Mouse (Mus musculus): Measurements from ENCODE around the gene Zbtb40. TPM values are rescaled to one million over a fixed set of nuclear protein-coding genes. Genes with fewer than 3 reads are reported as not detected.

Gene Zbtb40
- polyA plus RNA-seq, 1 experiment from 2014 or later = 5.9 TPM

DNA sequence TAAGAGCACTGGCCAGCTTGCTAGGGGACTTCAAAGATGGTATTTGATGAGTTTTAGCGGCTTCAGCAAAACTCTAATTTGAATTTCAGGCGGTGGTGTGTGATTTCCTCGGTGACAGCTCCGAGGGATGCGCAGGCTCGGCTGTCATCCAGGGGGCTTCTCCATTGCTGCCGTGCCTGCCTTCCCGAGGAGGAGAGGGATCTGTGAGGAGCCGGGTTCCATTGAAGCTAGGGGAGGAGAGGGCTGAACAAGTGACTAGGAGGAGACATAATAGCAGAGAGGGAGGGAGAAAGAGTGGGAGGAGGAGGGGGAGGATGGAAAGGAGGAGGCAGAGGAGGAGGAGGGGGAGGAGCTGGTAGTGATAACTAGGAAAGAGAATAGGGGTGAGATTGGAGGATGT is 81.1 kb downstream of the Zbtb40 start:
- Histone ChIP-seq H3K4me1 (peaks cover 77% of the 10 kb centered on the region), H3K4me2 (replicated peaks) (peak overlapping the region; percentile 0; the same call in 1 of the 2 replicates), H3K9ac (replicated peaks) (no peak overlapping the region), H3K27ac (replicated peaks) (peak overlapping the region; percentile 73), H3K4me3 (no peak overlapping the region), H3K27me3 (peaks cover 95% of the 10 kb centered on the region), H3K36me3 (no peaks in the 10 kb centered on the region), H3K9me3 (no peaks in the 10 kb centered on the region)
- no peak for ATAC-seq (ENCODE audit: low FRiP score, low read depth)
- 16% methylated on average over 9 of the region's 9 CpGs for WGBS

DNA sequence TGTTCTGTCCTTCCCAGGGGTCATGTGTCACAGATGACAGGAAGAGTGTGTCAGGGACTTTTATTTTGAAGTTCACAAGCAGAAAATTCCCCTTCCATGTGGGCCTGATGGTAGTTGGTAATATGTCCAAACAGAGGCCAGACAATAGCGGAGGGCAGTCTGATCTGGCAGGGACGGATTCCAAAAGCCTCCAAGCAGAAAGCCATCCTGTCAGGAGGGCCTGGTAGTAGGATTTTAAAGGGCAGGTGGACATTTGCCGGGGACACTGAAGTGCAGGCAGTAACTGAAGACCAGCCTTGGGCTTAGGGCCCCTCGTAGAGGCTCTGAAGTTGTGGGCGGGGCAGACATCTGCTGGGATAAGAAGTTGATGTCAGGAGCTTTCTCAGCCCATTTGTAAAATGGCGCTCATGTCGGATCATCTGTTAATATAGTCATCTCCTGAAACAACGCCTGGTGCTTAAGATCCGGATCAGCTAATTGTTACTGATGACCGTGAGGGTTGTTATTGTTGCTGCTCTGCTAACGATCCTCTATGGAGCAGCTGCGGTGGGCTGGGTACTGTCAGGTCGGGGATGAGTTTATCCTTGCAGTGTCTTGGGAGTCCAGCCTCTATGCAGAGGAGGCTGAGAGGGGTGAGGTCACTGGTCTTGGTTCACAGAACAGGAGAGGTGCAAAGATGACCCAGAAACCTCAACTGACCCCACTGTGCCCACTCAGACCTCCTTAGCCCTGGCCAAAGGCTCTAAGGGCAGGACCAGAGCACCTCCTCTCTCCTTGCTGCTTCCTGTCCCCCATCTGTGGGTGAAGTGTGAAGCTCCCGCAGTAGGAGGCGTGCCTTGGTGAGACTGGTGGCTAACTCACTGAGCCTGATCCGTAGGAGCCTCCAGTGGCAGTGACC is 81.9 kb downstream of the Zbtb40 start:
- 24% methylated on average over 16 of the region's 16 CpGs for WGBS
- H3K9me3 ChIP-seq = no peaks in the 10 kb centered on the region
- H3K4me2 ChIP-seq (replicated peaks) = peak overlapping the region; percentile 12
- H3K27me3 ChIP-seq = peaks cover 95% of the 10 kb centered on the region
- H3K36me3 ChIP-seq = no peaks in the 10 kb centered on the region
- H3K4me3 ChIP-seq = no peak overlapping the region
- ATAC-seq (ENCODE audit: low FRiP score, low read depth) = peak; percentile 23; the same call in 1 of the 2 replicates
- no peak overlapping the region for H3K9ac ChIP-seq (replicated peaks)
- H3K4me1 ChIP-seq = peaks cover 85% of the 10 kb centered on the region
- peak overlapping the region; percentile 73 for H3K27ac ChIP-seq (replicated peaks)

- Histone ChIP-seq H3K27me3 (peaks cover 95% of the 10 kb centered on the region), H3K9me3 (no peaks in the 10 kb centered on the region), H3K36me3 (no peaks in the 10 kb centered on the region), H3K4me1 (peaks cover 79% of the 10 kb centered on the region), H3K4me2 (replicated peaks) (0 out of 2 replicates have a peak overlapping the region, but pooled peaks have one; percentile 12), H3K27ac (replicated peaks) (peak overlapping the region; percentile 62), H3K4me3 (no peak overlapping the region), H3K9ac (replicated peaks) (no peak overlapping the region)
- ATAC-seq (ENCODE audit: low FRiP score, low read depth) = peak; percentile 80
- 13% methylated on average over 15 of the region's 15 CpGs for WGBS
Measured at GRCm38 (mm10) chr4:136964990-136965421, 83.6 kb downstream of the Zbtb40 start.

- H3K9ac ChIP-seq (replicated peaks) = no peak overlapping the region
- peaks cover 54% of the 10 kb centered on the region for H3K4me1 ChIP-seq
- H3K4me2 ChIP-seq (replicated peaks) = no peak overlapping the region
- no peak for ATAC-seq (ENCODE audit: low FRiP score, low read depth)
- no peak overlapping the region for H3K4me3 ChIP-seq
- peaks cover 95% of the 10 kb centered on the region for H3K27me3 ChIP-seq
- no peak overlapping the region for H3K27ac ChIP-seq (replicated peaks)
- no peaks in the 10 kb centered on the region for H3K36me3 ChIP-seq
- 58% methylated on average over 4 of the region's 4 CpGs for WGBS
- H3K9me3 ChIP-seq = no peaks in the 10 kb centered on the region
Measured at GRCm38 (mm10) chr4:136962447-136962846, 86.2 kb downstream of the Zbtb40 start.

- Histone ChIP-seq H3K4me3 (no peak overlapping the region), H3K4me2 (replicated peaks) (no peak overlapping the region), H3K27me3 (peaks cover 95% of the 10 kb centered on the region), H3K27ac (replicated peaks) (no peak overlapping the region), H3K36me3 (no peaks in the 10 kb centered on the region), H3K9me3 (no peaks in the 10 kb centered on the region), H3K9ac (replicated peaks) (no peak overlapping the region), H3K4me1 (peaks cover 53% of the 10 kb centered on the region)
- WGBS = 31% methylated on average over 4 of the region's 4 CpGs
- no peak for ATAC-seq (ENCODE audit: low FRiP score, low read depth)
Measured at GRCm38 (mm10) chr4:136961642-136962285, 86.8 kb downstream of the Zbtb40 start.

GRCm38 (mm10) chr4:136960581-136960980 is 88.0 kb downstream of the Zbtb40 start:
- no peak for ATAC-seq (ENCODE audit: low FRiP score, low read depth)
- Histone ChIP-seq H3K4me3 (no peak overlapping the region), H3K9ac (replicated peaks) (no peak overlapping the region), H3K4me1 (peaks cover 46% of the 10 kb centered on the region), H3K36me3 (no peaks in the 10 kb centered on the region), H3K27me3 (peaks cover 99% of the 10 kb centered on the region), H3K4me2 (replicated peaks) (no peak overlapping the region), H3K9me3 (no peaks in the 10 kb centered on the region), H3K27ac (replicated peaks) (no peak overlapping the region)
- WGBS = 71% methylated on average over 9 of the region's 9 CpGs

GRCm38 (mm10) chr4:136960068-136960467 is 88.5 kb downstream of the Zbtb40 start:
- WGBS = 68% methylated on average over 3 of the region's 3 CpGs
- Histone ChIP-seq H3K27me3 (peaks cover 99% of the 10 kb centered on the region), H3K36me3 (no peaks in the 10 kb centered on the region), H3K4me3 (no peak overlapping the region), H3K4me1 (peaks cover 41% of the 10 kb centered on the region), H3K9ac (replicated peaks) (no peak overlapping the region), H3K27ac (replicated peaks) (no peak overlapping the region), H3K9me3 (no peaks in the 10 kb centered on the region), H3K4me2 (replicated peaks) (no peak overlapping the region)
- ATAC-seq (ENCODE audit: low FRiP score, low read depth) = no peak

GRCm38 (mm10) chr4:136956751-136957446 is 91.7 kb downstream of the Zbtb40 start, which contains the start of gene Epha8:
Gene Epha8 (minus strand): TSS chr4:136956816.
- ATAC-seq (ENCODE audit: low FRiP score, low read depth) = 0 out of 2 replicates have a peak, but pooled peaks have one; percentile 6
- peak within 1 kb of the TSS; percentile 84 for H3K4me2 ChIP-seq (replicated peaks)
- peaks cover 99% of the 10 kb centered on the region for H3K27me3 ChIP-seq
- H3K36me3 ChIP-seq = no peaks in the 10 kb centered on the region
- WGBS = 1% methylated on average over 68 of the region's 75 CpGs
- no peaks in the 10 kb centered on the region for H3K9me3 ChIP-seq
- H3K4me3 ChIP-seq = peak within 1 kb of the TSS; percentile 50
- peaks cover 14% of the 10 kb centered on the region for H3K4me1 ChIP-seq
- peak within 1 kb of the TSS; percentile 61 for H3K9ac ChIP-seq (replicated peaks)
- no peak within 1 kb of the TSS for H3K27ac ChIP-seq (replicated peaks)

- no peak overlapping the region for H3K27ac ChIP-seq (replicated peaks)
- H3K36me3 ChIP-seq = no peaks in the 10 kb centered on the region
- no peak overlapping the region for H3K4me3 ChIP-seq
- peak overlapping the region; percentile 84 for H3K4me2 ChIP-seq (replicated peaks)
- no peak for ATAC-seq (ENCODE audit: low FRiP score, low read depth)
- H3K9me3 ChIP-seq = no peaks in the 10 kb centered on the region
- WGBS = 56% methylated on average over 6 of the region's 6 CpGs
- H3K27me3 ChIP-seq = peaks cover 100% of the 10 kb centered on the region
- H3K9ac ChIP-seq (replicated peaks) = no peak overlapping the region
- peaks cover 16% of the 10 kb centered on the region for H3K4me1 ChIP-seq
Measured at GRCm38 (mm10) chr4:136954562-136954961, 94.0 kb downstream of the Zbtb40 start.

DNA sequence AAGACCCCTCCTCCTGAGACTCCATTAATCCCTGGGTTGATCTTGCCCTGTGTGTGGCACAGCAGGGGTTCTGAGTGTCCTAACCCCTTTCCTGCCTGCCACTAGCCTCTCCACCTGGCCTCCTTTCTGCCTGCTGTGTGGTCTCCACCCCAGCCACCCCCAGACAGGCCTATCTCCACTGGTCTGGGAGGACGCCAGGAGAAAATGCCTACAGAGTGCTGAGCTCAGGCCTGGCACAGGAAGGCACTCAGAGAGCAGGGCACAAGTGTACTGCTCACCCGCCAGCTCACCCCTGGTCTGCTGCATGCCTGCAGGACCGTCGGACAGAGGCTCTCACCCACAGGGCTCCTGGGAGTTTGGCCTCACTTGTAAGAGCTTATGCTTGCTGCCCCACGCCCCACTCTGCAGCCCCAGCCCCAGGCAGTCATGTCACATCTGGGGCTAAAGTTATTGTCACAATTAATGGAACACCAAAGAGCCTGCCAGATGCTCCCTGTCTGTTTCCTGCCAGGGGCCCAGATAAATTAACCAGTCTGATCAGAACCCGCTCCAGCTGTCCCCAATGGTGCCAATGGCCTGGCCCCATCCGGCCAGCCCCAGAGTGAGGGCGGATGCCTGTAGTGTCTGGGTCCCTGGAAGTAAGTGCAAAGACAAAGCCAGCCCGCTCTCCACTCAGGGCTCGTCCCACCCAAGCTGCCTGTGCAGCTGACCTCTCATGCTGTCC is 99.2 kb downstream of the Zbtb40 start:
- H3K9ac ChIP-seq (replicated peaks) = no peak overlapping the region; the same call in 1 of the 2 replicates
- WGBS = 31% methylated on average over 10 of the region's 10 CpGs
- H3K27me3 ChIP-seq = peaks cover 99% of the 10 kb centered on the region
- H3K27ac ChIP-seq (replicated peaks) = 0 out of 2 replicates have a peak overlapping the region, but pooled peaks have one; percentile 1
- no peaks in the 10 kb centered on the region for H3K9me3 ChIP-seq
- H3K4me3 ChIP-seq = no peak overlapping the region
- no peak overlapping the region for H3K4me2 ChIP-seq (replicated peaks)
- no peaks in the 10 kb centered on the region for H3K36me3 ChIP-seq
- peak; percentile 16; the same call in 1 of the 2 replicates for ATAC-seq (ENCODE audit: low FRiP score, low read depth)
- H3K4me1 ChIP-seq = peaks cover 22% of the 10 kb centered on the region

DNA sequence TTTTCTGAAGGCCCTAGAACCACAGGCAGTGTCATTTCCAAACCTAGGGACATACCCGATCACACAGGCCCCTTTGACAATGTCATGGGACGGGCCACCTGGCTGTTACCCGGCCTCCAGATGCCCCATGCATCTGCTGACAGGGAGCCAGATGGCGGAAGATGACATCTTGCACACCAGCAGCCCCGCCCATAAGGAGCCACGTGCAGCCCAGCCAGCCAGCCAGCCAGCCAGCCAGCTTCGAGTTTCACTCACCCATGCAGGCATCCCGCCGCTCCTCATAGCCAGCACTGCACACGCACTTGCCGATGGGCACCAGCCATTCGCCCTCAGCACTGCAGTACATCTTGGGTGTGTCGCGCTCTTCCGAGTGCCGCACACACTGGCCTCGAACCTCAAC is 103.2 kb downstream of the Zbtb40 start:
- H3K4me3 ChIP-seq = no peak overlapping the region
- peaks cover 33% of the 10 kb centered on the region for H3K4me1 ChIP-seq
- no peak overlapping the region for H3K27ac ChIP-seq (replicated peaks)
- no peaks in the 10 kb centered on the region for H3K36me3 ChIP-seq
- H3K9me3 ChIP-seq = no peaks in the 10 kb centered on the region
- H3K9ac ChIP-seq (replicated peaks) = no peak overlapping the region
- no peak for ATAC-seq (ENCODE audit: low FRiP score, low read depth)
- 66% methylated on average over 17 of the region's 17 CpGs for WGBS
- no peak overlapping the region for H3K4me2 ChIP-seq (replicated peaks)
- H3K27me3 ChIP-seq = peaks cover 99% of the 10 kb centered on the region

Measured in midbrain, embryonic 12.5 days (tissue).